Mouse (Mus musculus) cerebellum, postnatal 25 days (tissue): ENCODE measurements around the gene Hist1h4b.
A peak's percentile ranks its signal among the peaks of the same experiment; 100 is the strongest.
"Not testable (repeated sequence)": the region's sequence is repeated elsewhere in the genome, so short reads cannot be mapped to it uniquely, and the experiment has no call there.

Experiments
- DNase-seq, 2 experiments: peaks; one replicate each; pipeline ENCODE4 v3.0.0; 2021; ENCODE audit warnings: mixed read lengths in 2 of 2

Hist1h4b gene

DNA sequence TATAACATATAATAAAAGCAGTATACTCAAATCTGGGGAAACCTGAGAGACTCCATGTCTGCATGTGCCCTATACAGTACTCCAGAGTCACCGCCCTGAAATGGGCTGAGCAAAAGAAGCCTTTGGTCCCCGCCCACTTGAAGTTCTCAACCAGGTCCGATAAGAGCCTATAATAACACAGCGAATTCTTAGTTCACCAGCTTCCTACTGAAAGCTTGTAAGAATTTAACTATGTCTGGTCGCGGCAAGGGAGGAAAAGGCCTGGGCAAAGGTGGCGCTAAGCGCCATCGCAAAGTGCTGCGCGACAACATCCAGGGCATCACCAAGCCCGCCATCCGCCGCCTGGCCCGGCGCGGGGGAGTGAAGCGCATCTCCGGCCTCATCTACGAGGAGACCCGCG is at the start of gene Hist1h4b:
Gene Hist1h4b, plus strand, starts transcription at position 224 of the 400 bp plus-strand sequence.
- DNase-seq = peak; percentile 76 to 86

DNA sequence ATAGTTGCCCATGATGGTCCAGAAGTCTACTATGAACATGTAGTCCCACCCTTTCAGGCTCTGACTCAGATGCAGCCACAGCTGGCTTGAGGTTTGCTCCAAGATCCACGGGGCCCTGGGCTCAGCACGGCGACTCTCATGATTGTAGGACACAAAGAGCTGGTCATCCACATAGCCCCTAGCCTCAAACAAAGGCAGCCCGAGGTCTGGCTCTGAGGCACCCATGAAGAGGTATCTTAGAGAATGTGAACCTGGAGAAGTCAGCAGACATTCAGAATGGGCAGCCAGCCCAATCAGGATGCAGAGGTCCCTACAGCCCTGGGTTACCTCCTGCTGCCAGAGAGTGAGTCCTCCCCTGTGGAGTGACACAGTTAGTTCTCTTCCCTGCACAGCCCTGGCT is 48.8 kb upstream of the Hist1h4b start:
- DNase-seq = no peak

DNA sequence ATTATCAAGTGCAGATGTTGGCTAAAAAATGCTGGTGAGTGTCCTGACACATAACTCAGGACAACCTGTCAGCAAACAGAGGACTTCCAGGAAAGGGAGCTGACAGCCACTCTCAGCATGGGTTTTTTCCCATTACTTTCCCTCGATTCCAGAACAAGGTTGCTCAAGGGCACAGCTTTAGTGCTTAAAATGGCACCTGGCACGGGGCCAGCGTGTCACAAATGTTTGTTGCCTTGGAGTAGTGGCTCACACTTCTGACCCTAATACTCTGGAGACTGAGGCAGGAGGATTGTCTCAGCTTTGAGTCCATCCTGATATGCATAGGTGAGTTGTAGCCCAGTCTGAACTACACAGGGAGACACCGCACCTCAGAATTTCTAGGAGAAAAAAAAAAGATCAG is 48.2 kb upstream of the Hist1h4b start:
- no peak for DNase-seq

DNA sequence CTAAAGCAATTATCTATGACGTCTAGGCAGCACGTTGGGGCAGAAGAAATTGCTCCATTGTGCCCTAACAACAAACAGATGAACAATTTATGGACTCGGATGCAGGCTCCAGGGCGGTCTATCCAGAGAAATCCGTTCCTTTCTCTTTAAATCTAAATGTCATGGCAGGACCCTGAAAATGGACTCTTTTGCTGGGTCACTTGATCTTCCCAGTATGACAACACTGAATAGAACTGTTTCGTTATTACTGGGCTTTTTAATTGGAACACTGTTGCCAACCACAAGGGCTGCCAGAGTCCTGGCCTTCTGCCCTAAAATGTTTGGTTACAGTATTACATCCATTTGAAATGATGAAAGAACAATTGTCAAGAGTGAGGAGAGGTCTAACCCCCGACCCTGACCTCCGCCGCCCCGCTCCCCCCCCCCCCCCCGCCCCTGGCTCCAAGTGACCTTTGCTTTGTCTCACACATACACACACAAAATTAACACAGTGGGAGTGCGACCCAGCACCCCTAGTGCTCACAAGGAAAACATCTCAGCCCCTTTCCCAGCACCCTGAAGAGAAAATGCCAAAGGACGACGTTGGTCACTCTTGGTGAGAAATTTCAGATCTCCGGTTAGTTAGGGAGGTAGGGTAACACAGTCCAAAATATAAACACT is 47.0 kb upstream of the Hist1h4b start:
- DNase-seq = no peak

DNA sequence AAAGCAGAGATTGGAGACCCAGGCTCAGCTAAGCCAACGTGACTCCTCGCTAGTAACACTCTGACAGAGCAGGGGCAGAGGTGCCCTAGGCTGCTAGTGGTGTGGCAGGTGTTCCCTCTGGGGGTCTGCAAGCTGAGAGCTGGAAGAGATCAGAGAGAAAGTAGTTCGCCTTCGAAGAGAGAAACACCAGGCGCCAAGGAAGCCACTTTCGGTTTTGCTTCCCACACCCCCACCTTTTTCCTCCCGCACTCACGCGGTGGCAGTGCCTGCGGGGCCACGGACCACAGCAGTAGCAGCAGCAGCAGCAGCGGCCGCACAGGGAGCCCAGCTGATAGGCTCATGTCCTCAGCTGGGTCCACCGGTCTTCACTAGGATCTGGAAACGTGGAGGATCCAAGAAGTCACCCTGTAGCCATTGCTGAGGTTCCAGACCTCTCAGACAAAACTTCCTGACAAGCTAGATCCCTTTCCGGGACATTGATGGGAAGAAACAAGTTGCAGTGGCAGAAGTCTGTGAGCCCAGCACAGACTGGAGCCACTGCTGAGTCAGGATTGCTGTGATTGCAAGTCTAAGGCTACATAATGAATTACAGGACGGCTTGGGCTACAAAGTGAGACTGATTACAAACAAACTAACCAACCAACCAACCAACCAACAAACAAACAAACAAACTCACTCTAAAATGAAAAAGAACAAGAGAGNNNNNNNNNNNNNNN is 46.3 kb upstream of the Hist1h4b start, which contains the start of gene Hfe:
Gene Hfe, minus strand, starts transcription at position 481 of the 716 bp plus-strand sequence.
- DNase-seq = peak; percentile 23 to 24

DNA sequence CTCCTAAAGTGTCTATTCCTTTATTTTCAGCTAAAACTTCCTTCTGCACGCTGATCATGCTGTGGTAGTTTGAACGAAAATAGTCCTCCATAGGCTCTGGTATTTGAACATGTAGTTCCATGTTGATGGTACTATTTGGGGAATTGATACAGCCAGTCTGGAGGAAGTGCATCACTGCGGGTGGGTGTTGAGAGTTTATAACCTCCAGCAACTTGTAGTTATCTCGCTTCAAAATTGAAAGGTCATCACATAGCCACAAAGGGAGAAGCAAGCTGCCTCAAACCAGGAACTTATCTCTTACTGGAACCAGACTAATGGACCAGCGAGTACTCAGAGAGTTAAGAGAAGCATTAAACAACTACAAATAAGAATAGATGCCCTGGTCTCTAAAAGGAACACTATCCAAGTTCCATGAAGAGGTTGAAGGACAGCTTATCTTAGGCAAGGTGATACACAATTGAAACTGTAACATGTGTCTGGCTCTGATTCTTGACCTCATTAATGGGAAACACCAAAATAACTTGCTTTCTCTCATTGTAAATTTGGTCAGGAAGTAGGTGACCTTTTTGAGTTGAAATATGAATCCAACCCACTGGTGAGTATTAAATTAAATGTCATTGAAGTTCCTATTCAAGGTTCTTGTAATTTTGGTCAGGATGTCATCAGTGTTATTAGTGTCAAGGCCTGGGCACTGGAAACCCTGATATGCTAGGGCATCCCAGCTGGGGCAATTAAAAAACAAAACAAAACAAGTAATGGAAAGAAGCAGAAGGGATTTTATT is 40.4 kb upstream of the Hist1h4b start:
- no peak for DNase-seq

DNA sequence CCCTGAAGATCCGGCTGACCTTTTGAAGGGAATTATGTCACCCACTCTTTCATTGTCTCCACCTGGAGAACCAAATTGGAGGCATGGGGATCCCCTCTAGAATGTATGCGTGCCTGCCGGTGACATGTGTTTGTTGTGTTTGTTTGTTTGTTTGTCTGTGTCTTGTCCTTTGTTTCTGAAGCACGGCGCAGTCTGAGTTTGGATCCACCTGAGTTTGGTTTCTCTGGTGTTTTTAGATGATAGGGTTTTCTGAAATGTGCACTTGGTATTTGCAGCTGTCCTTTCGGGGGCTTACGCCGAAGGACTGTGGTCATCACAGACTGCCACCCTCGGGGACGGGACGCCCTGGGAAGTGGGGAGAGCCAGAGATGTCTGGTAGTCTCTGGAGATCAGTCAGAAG is 39.6 kb upstream of the Hist1h4b start:
- DNase-seq = no peak

DNA sequence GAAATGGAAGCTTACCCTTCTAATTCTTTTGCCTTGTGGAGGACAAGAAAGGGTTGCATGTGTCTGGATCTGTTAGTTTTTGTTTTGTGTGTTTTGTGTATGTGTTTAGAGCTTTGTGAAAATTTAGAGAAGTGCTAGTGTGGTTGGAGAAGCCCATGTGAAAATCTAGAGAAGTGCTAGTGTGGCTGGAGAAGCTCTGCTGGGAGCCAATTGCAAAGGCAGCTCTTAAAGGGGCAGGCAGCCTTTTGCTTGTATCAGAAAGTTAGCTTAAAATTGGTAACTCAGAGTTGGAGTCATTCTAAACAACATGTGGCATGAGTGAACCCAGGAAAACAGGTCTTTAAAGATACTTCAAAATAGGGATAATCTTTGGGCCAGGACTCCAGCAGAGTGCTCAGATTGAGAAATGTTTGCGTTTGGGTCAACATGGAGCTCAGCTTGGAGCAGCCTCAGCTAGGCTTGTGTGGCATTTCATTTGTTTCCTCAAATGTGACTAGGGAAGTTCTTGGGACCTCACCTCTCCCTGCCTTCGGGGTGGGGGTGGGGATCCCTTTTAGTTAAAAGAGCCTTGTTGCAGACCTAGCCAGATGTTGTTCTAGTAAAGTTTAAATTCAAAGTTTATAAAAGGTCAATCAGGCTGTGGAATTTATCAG is 39.1 kb upstream of the Hist1h4b start:
- not testable (repeated sequence) for DNase-seq

DNA sequence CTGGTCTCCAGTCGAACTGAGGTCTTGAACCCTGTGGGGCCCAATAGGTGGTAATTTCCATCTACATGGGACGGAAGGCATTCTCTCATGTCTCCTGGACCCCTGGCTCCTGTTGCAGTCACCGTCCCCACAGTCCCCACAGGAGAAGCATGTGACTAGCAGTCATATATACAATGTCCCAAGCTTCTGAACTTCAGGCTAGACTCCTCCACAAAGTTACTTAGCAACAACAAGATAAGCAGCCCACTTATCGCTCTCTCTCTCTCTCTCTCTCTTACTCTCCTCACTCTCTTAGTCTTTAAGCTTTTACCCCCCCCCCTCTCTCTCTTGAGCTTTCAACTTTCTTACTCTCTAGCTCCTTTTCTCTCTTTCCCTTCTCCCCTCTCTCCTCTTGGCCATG is 32.6 kb upstream of the Hist1h4b start:
- no peak for DNase-seq

DNA sequence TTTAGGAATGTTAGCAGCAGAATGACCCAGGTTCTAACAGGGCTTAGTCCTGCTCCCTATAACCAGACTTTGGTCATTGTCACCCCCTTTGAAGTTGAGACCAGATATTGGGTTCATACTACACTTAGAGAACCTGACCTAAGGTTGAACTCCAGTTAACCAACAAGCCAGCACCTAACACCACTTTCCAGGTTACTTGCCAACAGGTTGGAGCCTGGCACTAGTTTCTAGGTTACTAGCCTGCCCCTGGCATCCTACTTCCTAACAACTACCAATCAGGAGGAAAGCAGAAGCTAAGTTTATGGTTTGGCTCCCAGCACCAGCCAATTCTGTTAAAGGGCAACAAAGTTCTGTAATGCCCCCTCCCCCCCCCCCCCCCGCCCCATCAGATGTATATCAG is 31.6 kb upstream of the Hist1h4b start:
- no peak for DNase-seq

DNA sequence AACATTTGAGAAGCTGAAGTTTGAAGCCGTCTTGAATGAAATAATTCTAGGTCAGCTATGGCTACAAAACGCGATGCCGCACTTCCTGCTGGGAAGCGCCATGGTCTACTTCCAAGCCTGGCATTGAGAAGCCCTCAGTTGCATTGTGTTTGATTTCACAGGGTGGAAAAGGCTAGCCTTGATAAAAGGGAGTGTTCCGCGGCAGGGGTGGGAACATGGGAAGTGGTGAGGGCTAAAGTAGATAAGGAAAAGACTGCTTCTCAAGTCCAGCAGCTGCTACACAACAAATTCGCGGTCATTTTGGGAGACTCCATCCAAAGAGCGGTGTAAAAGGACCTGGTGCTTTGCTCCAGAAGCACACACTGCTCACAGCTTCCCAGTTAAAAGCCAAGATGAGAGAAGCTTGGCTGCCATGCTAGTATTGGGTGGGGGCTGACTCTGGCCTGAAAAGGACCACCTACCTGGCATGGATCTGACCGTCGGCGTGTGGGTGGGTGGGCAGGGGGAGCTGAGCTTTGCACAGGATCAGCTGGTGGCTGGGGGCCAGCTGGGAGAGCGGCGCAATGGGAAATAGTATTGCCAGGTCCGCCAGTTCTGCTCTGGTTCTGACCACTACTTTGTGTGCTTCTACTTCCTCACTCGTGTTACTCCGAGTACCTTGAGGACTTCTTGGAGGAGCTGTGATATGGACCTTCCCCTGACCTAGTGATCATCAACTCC is 28.2 kb upstream of the Hist1h4b start:
- no peak for DNase-seq

DNA sequence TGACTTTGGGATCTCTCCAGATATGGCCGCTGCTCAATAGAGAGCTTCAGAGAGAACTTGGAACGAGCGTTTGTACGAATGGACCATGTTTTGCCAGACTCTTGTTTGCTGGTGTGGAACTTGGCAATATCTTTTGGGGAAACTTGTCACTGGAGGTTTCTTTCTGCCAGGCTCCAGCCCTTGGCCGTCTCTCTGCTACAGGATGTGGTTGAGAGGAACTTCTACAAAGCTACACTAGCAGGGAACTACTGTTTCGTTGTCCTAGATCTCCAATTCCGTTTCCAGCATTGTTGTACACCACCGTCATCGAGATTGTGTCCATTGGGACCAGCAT is 27.7 kb upstream of the Hist1h4b start:
- no peak for DNase-seq

DNA sequence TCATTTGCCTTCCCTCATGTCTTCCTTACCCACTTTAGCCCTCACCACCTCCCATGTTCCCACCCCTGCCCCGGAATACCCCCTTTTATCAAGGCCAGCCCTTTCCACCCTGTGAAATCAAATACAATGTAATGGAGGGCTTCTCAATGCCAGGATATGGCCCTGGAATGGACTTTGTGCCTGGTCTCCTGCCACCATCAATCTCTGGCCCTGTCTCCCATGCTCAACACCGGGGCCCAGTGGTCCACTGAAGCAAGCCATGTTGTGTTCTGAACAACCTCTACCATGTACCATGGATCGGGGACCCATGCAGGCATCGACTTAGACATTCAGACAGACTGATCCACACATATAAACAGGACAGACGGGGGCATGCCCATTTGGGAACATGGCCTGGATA is 27.1 kb upstream of the Hist1h4b start:
- no peak for DNase-seq

DNA sequence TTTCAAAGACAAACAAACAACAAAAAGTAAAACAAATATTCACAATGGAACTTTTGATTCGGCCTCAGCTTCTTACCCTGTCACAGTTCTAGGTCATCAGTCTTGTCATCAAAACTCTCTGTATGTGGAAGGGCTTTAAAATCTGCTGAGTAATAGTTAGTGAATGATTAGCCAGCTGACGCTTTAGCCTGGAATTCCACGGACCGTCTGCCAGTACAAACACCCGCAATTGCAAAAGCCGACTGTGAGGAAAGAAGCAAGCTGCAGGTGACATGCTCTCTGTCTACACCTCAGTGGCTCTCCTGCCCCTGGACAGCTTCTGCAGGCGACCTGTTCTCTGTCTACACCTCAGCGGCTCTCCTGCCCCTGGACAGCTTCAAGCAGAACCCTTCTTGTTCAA is 26.3 kb upstream of the Hist1h4b start:
- DNase-seq = no peak

DNA sequence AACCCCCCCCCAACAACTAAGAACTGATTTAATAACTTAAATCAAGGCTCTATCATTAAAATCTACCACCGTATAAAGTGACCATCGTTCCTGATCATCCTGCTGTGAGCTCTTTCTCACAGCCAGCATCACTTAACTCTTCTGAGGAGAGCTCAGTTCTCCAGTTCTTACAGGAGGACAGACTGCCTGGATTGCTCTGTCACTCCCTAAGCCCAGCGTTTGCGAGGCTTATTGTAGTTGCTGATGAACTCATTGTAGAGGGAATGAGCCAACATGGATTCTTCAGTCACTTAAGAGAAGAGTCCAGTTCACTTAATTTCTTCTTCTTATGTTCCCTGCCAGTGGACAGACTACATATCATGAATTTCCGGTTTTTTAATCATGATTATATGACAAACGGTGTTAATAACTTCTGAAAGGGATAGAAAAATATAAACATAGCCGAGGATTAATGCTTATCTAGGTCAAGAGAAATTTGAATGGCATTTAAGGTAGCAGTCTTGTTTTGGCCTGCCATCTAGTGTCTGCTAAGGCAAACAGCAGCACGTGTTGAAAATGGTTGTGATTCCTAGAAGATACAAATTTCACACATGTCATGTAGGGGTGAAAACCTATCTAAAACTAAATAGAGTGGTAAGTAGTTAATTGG is 24.5 kb upstream of the Hist1h4b start:
- peak in 1 of 2 experiments; percentile 45 for DNase-seq

DNA sequence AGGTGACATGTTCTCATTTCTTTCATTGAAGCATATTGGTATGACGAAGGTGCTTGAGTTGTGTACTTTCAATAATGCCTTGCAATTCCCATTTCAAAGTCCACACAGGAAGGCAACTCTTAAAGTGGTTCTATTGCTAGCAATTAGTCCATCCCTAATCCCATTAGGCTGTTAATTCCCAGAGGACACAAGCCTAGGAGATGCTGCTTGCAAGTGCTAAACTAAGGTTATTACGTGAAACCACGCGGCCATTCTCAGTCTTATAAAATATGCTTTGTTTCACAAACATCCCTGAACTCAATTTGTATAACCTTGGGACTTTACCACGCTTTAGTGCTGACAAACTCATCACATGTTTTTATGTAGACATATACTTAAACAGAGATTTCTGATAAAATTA is 19.7 kb upstream of the Hist1h4b start:
- DNase-seq = no peak

DNA sequence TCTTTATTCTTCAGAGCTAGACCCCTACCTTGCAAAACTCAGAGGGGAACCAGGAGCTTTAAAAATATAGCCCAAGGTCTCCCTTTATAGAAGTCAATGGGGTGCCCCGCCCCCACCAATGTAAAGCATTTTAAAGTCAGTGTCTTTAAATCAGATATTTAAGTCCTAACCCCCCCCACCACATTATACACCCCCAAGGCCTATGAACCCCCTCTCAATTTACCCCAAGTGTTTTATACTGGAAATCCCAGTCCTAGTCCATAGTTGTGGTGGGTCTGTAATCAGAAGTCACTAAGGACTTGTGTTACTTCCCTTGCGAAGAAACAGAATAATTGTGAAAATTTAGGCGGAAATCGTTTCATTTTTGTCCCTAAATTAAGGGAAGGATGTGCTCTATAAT is 18.8 kb upstream of the Hist1h4b start:
- peak in 1 of 2 experiments; percentile 24 for DNase-seq

DNA sequence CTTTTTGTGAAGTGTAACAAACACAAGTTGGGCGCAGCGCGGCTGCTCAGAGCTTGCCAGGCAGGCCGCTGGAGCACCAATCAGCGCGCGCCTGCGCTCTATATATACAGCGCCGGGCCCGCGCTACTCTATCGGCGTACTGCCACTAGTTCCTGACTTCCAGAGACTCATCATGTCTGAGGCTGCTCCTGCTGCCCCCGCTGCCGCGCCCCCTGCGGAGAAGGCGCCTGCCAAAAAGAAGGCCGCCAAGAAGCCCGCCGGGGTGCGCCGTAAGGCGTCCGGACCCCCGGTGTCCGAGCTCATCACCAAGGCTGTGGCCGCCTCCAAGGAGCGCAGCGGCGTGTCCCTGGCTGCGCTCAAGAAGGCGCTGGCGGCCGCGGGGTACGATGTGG is 18.1 kb upstream of the Hist1h4b start, which contains the start of gene Hist1h1c:
Gene Hist1h1c, plus strand, starts transcription at position 132 of the 392 bp plus-strand sequence.
- DNase-seq = peak; percentile 78 to 84

DNA sequence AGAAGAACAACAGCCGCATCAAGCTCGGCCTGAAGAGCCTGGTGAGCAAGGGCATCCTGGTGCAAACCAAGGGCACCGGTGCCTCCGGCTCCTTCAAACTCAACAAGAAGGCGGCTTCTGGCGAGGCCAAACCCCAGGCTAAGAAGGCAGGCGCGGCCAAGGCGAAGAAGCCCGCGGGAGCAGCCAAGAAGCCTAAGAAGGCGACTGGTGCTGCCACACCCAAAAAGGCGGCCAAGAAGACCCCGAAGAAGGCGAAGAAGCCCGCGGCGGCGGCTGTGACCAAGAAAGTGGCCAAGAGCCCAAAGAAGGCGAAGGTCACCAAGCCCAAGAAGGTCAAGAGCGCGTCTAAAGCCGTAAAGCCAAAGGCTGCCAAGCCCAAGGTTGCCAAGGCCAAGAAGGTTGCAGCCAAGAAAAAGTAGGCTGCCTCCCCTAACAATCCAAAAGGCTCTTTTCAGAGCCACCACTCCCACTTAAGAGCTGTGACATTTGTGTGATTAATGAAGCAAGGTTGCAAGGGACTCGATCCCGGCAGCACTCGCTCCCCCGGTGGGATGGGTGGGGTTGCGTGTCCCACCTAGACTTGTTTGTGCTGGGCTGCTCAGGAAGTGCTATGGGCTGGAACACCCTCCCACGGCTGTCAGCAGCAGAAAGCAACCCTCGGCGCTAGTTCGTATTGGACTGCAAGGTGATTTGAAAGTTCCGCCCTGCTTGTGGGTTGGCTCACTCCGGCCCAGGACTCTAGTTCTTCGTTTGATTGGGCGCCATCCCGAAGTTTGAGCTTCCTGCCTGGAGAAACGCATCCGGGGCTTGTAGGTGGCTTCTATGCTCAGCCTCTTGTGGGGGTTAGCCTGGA is 17.5 kb upstream of the Hist1h4b start:
- peak; percentile 80 to 87 for DNase-seq

DNA sequence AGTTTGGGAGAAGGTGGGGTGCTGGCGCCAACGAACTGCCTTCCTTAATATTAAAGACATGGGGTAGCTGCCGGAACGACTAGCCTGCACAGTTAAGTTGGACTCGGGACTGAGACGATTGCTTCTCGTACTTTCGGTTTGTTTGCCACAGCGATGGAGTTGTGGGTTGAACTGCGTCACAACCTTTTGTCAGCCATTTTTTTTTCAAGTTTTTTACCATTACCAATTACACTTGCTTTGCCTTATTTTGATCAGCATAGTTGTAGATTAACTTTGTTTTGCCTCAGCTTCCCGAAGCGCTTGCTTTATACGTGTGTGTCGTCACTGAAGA is 16.9 kb upstream of the Hist1h4b start:
- no peak for DNase-seq

DNA sequence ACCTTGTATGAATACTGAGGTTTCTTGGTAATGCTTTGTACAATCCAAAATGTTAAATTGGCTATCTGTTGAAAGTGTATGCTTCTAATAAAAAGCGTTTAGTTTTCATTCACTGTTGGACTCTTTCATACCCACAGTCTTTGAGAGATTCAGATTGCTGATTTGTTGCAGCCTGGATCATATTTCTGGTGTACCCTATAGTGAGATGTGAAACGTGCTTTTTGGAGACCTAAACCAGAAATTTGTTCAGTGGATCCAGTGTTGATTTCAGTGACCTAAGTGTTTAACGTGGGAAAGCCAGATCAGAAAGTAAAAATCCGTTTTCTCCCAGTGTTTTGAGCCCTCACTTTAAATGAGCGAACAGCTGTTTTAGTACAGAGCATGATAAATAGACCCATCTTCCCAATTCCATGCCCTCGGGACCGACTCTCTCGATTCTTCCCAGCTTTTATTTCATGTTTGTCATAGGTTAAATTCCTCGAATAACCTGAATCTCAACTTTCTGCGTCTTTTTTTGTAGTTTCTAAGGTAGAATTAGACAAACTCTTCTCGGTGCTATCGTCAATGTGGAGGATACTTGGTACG is 16.5 kb upstream of the Hist1h4b start:
- DNase-seq = no peak
